Mouse (Mus musculus) granulocyte monocyte progenitor cell, adult 5-6 weeks (primary cell): Measurements from ENCODE around the gene Aldh6a1. TPM values are rescaled to one million over a fixed set of nuclear protein-coding genes. Genes with fewer than 3 reads are reported as not detected.

Experiments
- ATAC-seq: replicated peaks from 2 replicates; pipeline ENCODE4 v1.8.0; 2016; ENCODE audit warnings: mild to moderate bottlenecking, moderate TSS enrichment, inconsistent platforms; ENCODE audit not compliant: poor library complexity, severe bottlenecking
- total RNA-seq, 2 experiments: library from RNA; stranded (forward) in 1 of 2; stranded (reverse) in 1 of 2; fragments of 200-712, 200-1000 nt in 1 of 2; fragments of >200 nt in 1 of 2; fragmentation: Nextera tagmentation in 1 of 2; gene quantifications; 2 replicates each; pipeline ENCODE4 v1.2.3; 2014 to 2017

Aldh6a1 gene
- total RNA-seq (2014; fragmentation: Nextera tagmentation) (10.4 and 13.2 TPM in 2 replicates), total RNA-seq (2017) (8.0 and 10.9 TPM in 2 replicates)

- peak; percentile 89 for ATAC-seq
Measured at GRCm38 (mm10) chr12:84450718-84451646, at the start of gene Aldh6a1, which contains the start of gene Lin52. Gene Aldh6a1 (minus strand): TSS chr12:84451004. Gene Lin52 (plus strand): TSS chr12:84451422.

DNA sequence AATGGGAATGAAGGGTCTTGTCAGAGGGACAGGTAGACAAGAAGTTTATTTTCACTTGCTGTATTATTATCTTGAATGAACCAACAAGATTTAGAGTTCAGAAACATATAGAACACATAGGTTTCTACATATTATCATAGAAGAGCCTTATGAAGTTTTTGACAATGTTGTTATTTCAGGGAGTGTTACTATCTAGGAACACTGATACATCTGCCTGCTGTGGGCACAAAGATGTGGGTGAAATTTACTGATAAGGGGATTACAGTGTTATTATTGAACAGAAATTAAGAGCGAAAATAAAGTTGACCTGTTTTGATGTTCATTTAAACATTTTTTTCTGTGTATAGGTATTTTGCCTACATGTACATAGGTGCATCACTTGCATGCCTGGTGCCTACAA is 46.0 kb upstream of the Aldh6a1 start:
- no peak for ATAC-seq

DNA sequence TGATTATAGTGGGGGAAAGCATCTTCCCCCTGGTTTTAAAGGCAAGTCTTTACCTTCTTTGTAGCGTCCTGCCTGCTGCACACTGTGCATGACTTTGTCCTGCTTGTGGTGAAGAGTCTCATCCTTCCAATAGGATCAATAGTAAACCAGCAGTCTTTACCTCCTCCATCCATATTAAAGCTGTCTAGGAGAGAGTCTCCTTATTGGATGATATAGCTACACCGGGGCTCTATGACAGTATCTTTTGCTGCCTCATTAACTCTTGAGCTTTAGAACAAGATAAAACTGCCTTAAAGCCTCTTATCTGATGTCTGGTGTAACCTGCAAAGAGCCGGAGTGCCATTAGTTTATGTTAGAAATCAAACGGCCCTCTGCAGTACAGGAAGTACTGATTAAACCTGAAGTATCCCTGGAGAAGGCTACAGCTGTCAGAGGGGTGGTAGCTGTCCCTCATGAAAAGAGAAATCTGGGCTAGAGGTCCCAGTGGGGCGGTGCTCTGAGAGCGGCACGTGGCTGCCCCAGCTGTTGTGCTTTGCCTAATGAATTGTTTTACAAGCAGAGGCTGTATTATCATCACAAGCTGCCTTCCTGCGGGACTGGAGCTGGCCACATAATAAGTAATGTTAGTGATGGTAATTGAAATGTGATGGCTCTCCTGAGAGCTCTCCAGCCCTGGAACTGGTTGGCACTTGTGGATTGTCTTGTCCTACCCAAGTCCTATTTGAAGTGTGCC is 36.7 kb upstream of the Aldh6a1 start:
- ATAC-seq: no peak

DNA sequence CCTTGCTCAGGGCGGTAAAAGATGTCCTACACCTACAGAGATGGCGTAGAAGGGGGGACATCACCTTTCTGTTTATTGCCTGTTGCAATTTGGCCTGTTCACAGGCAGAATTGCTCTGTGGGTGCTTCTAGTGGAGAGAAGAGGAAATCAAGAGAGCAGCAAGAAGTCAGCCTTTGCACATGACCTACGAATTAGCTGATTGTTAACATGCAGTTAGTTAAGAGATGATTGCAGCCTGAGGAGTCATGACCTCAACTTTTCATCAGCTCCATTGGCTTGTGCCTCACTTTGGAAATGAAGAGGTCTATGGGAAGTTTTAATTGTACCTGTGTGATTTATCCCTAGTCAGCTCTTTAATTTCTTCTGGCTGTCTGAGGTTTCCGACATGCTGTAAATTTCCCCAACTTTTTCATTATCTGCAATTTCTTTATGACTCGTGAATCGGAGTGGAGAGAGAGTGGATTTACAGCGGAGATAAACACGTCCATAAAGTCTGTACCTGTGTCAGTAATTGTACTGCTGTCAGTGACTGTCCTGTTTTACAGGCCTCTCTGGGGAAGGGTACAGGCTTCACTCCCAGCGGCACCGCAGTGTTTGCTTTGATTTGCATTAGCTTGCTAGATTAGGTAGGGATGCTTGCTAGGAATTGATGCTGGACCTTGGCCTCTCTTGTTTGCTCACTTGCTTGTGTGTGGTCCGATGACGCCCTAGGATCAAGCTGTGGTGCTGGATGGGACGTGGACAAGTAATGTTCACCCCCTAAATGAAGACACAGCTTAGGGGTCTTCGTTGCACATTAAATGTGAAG is 32.2 kb upstream of the Aldh6a1 start:
- no peak for ATAC-seq

GRCm38 (mm10) chr12:84481251-84481650 is 30.4 kb upstream of the Aldh6a1 start:
- ATAC-seq: no peak

GRCm38 (mm10) chr12:84478937-84479336 is 28.1 kb upstream of the Aldh6a1 start:
- no peak for ATAC-seq

GRCm38 (mm10) chr12:84468701-84469100 is 17.9 kb upstream of the Aldh6a1 start:
- no peak for ATAC-seq

DNA sequence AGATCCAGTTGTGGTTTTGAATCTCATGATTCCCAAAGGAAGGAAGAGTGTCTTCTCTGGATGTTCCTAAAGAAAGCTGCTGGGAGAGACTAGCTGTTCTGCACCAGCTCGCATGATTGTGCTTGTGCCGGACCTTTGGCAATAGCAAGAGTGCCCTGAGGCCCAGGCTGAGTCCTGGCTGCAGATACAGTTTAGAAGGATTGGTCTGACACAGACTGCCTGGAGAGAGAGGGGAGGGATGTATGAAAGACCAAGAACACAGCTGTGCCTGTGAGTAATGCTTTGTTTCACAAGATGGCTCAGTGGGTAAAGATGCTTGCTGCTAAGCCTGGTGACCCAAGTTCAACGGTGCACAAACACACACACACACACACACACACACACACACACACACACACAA is 12.1 kb upstream of the Aldh6a1 start:
- no peak for ATAC-seq

DNA sequence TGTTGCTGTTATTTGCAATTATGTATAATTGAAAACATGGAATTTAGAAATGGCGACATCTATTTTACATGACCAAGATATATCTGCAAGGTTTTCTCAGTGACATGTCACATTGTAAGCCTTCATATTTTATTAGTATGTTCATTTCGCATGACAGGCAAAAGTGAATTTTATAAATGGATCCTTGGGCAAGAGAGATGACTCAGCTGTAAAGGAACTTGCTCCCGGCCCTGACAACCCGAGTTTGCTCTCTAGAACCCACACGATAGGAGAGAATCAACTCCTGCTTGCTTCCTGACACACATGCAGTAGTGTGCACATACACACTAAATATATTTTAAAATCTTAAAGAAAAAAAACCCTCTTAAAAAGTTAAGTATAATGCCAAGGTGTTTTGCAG is 10.6 kb upstream of the Aldh6a1 start:
- no peak for ATAC-seq

DNA sequence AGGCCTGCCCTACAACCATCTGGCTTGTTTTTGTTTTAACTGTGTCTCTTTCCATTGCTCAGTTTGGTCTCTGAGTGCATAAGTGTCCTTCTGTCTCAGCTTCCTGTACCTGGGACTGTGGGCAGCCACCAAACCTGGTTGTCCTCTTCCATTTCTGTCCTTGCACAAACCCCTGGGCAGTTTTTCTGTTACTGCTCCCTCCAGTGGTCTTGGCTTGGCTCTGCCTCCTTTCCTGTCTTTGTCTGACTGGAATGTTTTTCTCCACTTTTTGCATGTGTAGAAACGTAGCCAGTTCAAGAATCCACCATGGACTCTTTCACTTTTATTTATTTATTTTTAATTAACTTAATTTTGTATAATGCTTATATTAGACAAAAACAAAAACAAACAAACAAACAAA is 9.0 kb upstream of the Aldh6a1 start:
- no peak for ATAC-seq

DNA sequence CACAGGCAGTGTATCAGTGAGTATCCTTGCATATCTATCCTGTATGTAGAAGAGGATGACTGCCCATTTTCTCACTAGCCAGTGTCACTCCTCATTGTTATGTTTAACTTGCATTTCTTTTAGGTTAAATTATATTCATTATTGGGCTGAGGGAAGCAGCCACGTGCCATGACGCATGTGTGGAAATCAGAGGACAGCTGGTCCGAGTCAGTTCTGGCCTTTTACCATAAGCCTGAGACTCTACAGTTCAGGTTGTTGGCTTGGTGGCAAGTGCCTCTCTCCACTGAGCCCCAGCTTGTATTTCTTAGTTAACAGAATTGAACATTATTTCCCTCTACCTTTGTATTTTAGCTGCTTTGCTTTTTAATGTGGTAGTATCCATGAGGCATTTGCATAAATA is 6.1 kb upstream of the Aldh6a1 start:
- no peak for ATAC-seq

DNA sequence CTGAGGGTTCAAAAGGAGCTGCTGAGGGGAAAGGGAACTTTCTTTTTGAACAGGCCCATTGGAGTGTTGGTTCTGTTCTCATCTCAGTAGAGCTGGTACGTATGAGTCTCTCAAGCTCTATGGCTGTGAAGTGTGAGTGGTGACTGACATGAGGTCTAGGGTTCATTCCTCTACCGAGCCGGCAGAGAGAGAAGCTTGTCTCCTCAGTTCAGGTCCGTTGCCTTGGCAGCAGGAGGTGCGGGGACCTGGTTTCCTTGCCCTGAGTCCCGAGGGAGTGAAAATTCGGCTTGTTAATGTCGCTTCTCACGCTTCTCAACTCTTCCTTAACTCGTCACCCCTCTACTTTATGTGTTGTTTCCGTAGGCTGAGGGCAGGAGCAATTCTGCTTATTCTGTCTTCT is 997 bp upstream of the Aldh6a1 start:
- ATAC-seq: no peak

GRCm38 (mm10) chr12:84450351-84450717 is 470 bp downstream of the Aldh6a1 start:
- peak; percentile 28 for ATAC-seq

GRCm38 (mm10) chr12:84449887-84450286 is 917 bp downstream of the Aldh6a1 start:
- ATAC-seq: no peak

GRCm38 (mm10) chr12:84448181-84448580 is 2.6 kb downstream of the Aldh6a1 start:
- no peak for ATAC-seq

DNA sequence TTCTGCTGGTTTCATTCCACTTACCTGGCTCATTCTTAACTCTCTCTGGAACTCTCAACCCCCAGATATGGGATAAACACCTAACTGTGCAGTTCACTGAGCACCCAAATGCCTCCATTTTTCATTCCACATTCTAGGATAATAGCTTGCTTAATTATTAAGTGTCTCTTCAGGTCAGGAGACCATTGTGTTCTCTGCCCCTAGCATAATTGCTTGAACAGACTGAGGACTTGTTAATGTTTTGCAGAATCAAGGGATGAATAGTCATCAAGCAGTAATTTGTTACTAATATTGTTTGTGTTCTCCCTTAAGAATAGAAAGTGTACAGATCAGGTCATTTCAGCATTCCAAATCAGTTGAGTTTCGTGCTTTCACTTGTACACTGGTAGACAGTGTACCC is 3.4 kb downstream of the Aldh6a1 start:
- no peak for ATAC-seq

DNA sequence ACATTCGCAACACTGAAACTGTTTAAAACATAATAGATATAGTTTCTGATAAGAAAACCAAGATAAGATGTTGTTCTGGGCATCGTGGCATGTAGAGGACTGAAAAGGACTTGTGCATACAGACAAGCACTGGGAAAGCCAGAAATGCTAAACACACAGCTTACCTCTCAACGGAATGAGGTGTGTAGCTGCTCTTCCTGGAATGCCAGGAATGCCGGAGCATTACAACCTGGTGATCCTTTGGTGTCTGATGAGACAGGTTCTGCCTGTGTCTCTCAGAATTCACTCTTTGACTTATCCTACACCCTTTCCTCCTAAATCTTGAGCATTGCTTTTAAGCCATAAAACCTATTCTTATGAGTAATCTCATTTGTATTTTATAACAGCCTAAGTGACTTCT is 8.3 kb downstream of the Aldh6a1 start:
- no peak for ATAC-seq

DNA sequence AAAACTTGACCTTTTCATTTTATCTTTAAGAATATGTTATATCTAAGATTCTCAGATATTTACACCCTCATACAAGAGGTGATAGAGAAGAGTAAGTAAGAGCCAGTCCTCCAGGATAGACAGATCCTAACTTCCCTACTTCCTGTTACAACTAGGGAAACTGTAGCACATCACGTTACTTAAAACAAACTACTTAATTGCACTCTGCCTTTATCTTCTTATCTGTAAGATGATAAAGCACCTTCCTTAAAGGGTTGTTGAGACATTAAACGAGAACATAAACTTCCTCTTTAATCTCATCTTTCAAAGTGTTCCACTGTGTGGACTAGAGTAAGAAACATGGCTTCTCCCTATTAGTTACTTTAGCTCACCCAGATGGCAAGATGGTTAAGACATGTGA is 12.1 kb downstream of the Aldh6a1 start:
- ATAC-seq: no peak

DNA sequence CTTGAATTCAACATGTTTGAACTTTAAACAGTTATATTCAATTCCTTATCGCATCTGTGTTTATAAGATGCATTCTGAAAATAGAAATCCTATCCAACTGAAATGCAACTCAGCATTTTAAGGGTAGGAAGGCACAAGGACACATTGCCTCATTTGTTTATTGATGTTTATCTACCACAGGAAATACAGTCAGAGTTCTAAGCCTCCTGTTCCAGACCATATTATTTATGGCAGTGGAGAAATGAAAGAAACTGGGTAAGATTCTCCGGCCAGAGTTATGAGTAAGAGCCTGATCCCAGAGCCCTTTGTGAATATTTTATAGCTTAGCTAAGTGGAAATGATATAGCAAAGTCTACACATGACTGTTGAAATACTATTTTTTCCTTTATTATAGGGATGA is 21.0 kb downstream of the Aldh6a1 start:
- ATAC-seq: no peak

DNA sequence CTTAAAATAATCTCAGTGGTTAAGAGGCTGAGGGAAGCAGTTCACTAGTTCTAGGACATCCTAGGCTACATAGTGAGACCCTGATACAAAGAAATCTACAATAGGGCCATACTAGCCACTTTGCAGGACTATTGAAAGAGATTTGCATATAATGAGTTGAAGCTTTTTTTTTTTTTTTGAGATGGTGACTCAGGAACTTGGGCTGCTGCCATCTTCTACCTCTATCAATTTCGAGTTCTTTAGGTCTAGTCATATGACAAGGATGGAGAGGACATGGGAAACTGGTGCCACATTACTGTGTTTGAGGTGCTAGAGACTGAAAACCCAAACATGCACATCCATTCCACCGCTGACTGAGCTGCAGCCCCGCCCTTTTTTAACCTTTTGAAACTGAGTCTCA is 26.8 kb downstream of the Aldh6a1 start:
- no peak for ATAC-seq

GRCm38 (mm10) chr12:84417605-84417922 is 33.2 kb downstream of the Aldh6a1 start:
- no peak for ATAC-seq
